Mouse (Mus musculus) right cerebral cortex, postnatal 36 days (tissue): Measurements from ENCODE around the gene Gm5127.

Experiments used
- DNase-seq, 2 experiments: peaks; one replicate each; pipeline ENCODE4 v3.0.0; 2022; ENCODE audit warnings: low spot score in 2 of 2, mixed read lengths in 1 of 2

Gm5127 gene

DNA sequence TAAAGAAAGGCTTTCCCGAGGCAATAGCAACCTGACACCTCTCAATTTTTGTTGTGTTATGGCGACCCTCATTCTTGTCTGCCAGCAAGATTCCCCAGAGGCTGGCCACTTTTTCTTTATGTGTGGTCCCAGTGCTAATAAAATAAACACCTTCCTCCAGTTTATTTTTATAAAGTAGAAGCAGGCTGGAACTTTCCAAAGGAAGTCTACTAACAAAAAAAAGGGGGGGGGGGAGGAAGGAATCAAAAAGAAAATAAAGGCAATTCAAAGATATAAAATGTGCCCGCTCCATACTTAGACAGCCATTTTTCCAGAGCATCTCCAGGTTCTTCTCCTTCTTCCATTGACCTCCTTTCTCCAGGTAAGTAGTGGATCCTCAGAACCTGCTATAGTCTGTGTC is at the start of gene Gm5127:
Gene Gm5127, plus strand, starts transcription at position 301 of the 400 bp plus-strand sequence.
- DNase-seq: no peak

- no peak for DNase-seq
These were observed 46.6 kb upstream of the Gm5127 start for GRCm38 (mm10) chrX:106536359-106536758.

GRCm38 (mm10) chrX:106555457-106555856 is 27.5 kb upstream of the Gm5127 start:
- no peak for DNase-seq

DNA sequence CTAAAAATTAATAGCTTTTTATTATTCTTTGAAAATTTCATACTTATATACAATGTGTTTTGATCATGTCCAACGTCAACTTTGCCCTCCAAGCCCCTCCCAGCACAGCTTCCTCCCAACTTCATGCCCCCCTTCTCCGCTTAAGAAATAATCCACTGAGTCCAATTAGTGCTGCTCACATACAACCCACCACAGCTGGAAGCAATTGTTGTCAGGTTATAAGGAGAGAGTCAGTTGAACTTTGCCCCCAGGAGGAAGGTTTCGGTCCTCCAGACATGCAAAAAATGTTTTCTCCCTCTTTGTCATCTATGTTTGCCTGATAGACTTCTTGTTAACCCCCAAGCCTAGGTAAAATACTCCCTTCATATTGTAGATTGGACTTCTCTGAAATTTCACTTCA is 4.0 kb upstream of the Gm5127 start:
- DNase-seq: no peak

- DNase-seq: no peak
These were observed 2.6 kb upstream of the Gm5127 start for GRCm38 (mm10) chrX:106580410-106580809.

GRCm38 (mm10) chrX:106582197-106582596 is 789 bp upstream of the Gm5127 start:
- DNase-seq: no peak

GRCm38 (mm10) chrX:106593914-106594313 is 10.9 kb downstream of the Gm5127 start:
- no peak for DNase-seq

DNA sequence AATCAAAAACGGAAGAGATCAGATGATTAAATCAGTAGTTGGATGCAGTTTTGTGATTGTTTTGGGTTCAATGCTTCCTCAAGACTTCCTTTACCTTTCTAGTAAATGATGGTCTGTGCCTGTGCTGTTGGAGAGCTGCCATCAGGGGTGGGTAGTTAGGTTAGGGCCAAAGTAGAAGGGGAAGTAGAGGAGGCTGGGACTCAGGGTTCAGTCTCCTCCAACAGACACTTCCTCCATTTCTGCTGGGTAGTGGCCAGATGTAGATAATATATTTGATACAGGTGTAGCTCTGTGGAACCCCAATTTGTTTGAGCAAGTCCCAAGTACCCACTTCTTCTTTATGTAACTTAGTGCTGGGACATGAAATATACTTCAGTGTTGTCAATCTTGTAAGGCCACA is 12.9 kb downstream of the Gm5127 start:
- no peak for DNase-seq

- no peak for DNase-seq
These were observed 19.7 kb downstream of the Gm5127 start for GRCm38 (mm10) chrX:106602574-106603258.

DNA sequence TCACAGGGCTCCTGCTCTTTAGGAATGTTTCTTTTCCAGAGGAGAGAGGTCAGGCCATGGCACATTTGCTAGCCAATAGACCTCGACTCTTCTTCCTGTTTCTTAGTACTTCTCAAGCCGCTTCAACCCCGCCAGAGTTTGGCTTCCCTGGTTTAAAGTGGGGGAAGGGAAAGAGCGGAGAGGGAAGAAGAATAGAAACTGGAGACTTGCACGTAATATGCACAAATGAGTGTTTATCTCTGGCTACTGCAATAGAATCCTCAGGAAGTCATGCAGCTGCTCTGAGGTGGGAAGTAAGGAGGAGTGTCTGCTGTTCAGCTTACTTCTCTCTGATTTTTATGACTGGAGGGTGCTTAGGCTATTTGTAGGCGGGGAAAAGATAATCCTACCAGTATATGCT is 20.4 kb downstream of the Gm5127 start, which contains the start of gene Cysltr1:
Gene Cysltr1, minus strand, starts transcription at position 294 of the 400 bp plus-strand sequence.
- no peak for DNase-seq

GRCm38 (mm10) chrX:106622512-106622911 is 39.5 kb downstream of the Gm5127 start:
- DNase-seq: no peak

GRCm38 (mm10) chrX:106623667-106624066 is 40.7 kb downstream of the Gm5127 start:
- no peak for DNase-seq

GRCm38 (mm10) chrX:106628514-106628913 is 45.5 kb downstream of the Gm5127 start:
- DNase-seq: no peak

DNA sequence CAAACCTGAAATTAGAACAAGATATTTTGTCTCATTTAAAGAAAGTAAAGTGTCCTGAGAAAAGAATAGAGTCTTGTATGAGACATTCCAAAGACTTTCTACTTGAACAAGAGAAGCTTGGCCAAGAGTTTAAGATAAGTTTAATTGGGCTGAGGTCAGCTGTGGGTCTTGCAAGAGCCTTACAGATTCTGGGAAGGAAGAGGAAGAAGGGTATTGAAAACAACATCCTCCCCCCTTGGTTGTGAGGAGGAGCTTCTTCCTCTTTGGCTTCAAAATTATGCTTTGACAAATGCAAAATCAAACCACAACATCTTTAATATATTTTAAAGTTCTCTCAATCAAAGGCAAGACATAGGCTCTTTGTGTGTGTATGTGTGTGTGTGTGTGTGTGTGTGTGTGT is 50.6 kb downstream of the Gm5127 start:
- no peak for DNase-seq

GRCm38 (mm10) chrX:106634799-106635541 is 52.0 kb downstream of the Gm5127 start:
- DNase-seq: no peak

DNA sequence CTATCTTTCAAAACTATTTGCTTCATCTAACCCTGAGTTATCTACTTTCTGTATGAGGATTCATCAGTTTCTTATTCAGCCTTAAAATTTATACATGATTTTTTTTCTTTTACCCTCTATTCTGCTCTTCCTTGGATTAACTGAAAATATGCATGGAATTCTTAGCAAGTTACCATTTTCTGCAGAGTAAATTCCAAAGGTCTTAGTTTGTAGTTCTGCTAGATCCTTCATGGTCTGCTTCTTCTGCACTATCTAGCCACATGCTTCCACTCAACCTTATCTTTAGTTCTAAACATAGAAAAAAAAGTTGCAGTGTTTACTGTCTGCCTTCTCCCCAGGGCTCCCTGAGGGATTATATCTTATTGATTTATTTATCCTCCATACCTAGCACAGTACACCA is 79.1 kb downstream of the Gm5127 start:
- DNase-seq: no peak

DNA sequence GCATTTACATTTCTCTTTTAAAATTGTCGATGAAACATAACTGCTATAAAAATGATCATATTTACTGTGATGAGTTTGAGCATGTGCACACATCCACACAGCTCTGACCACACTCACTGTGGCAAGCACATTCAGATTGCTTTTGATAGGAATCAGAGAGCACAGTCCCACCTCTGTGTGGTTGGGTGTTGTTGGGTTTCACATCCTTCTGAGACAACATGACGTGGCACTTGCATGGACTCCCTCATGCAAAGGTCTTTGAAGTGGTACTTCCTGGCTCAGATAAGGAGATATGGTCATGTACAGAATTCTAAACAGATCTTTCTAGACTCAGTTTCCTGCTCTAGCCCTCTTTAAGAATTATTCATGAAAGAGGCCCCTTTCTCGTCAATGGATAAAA is 121.6 kb downstream of the Gm5127 start:
- no peak for DNase-seq

GRCm38 (mm10) chrX:106717160-106717559 is 134.2 kb downstream of the Gm5127 start:
- DNase-seq: no peak

- DNase-seq: no peak
These were observed 159.3 kb downstream of the Gm5127 start for GRCm38 (mm10) chrX:106742241-106742640.

GRCm38 (mm10) chrX:106755272-106755671 is 172.3 kb downstream of the Gm5127 start:
- DNase-seq: no peak
